Mouse (Mus musculus) urinary bladder, postnatal 4 days (tissue): ENCODE results near the gene Iqcf1.

Experiments
- DNase-seq, 2 experiments: peaks; one replicate each; pipeline ENCODE4 v3.0.0; 2021 to 2022; ENCODE audit warnings: low spot score in 2 of 2

Gene Iqcf1

GRCm38 (mm10) chr9:106481676-106482075 is 18.1 kb upstream of the Iqcf1 start:
- peak in 1 of 2 experiments; percentile 58 for DNase-seq

- peak in 1 of 2 experiments; percentile 55 for DNase-seq
Observed at GRCm38 (mm10) chr9:106482578-106483115, 17.1 kb upstream of the Iqcf1 start.

GRCm38 (mm10) chr9:106483136-106483535 is 16.6 kb upstream of the Iqcf1 start:
- peak in 1 of 2 experiments; percentile 53 for DNase-seq

GRCm38 (mm10) chr9:106483606-106484005 is 16.2 kb upstream of the Iqcf1 start:
- peak in 1 of 2 experiments; percentile 57 for DNase-seq

GRCm38 (mm10) chr9:106485076-106485475 is 14.7 kb upstream of the Iqcf1 start:
- peak; percentile 14 to 59 for DNase-seq

- DNase-seq: peak; percentile 17 to 54
Observed at GRCm38 (mm10) chr9:106487602-106488001, 12.2 kb upstream of the Iqcf1 start.

- peak in 1 of 2 experiments; percentile 53 for DNase-seq
Observed at GRCm38 (mm10) chr9:106501846-106502245, 2.1 kb downstream of the Iqcf1 start.

GRCm38 (mm10) chr9:106504246-106504645 is 4.5 kb downstream of the Iqcf1 start:
- peak in 1 of 2 experiments; percentile 33 for DNase-seq

- no peak for DNase-seq
Observed at GRCm38 (mm10) chr9:106509356-106509755, 9.6 kb downstream of the Iqcf1 start.

- DNase-seq: peak in 1 of 2 experiments; percentile 30
Observed at GRCm38 (mm10) chr9:106512729-106513450, 13.1 kb downstream of the Iqcf1 start.

GRCm38 (mm10) chr9:106513566-106513965 is 13.8 kb downstream of the Iqcf1 start:
- DNase-seq: peak in 1 of 2 experiments; percentile 54

- peak in 1 of 2 experiments; percentile 22 for DNase-seq
Observed at GRCm38 (mm10) chr9:106514273-106514672, 14.5 kb downstream of the Iqcf1 start, which contains the start of gene Iqcf5. Iqcf5 (plus strand) TSS chr9:106514573.

GRCm38 (mm10) chr9:106519433-106519832 is 19.7 kb downstream of the Iqcf1 start:
- DNase-seq: no peak

GRCm38 (mm10) chr9:106519909-106520308 is 20.1 kb downstream of the Iqcf1 start:
- DNase-seq: no peak

GRCm38 (mm10) chr9:106531833-106532232 is 32.1 kb downstream of the Iqcf1 start:
- DNase-seq: no peak

- DNase-seq: no peak
Observed at GRCm38 (mm10) chr9:106534296-106534695, 34.5 kb downstream of the Iqcf1 start.

- DNase-seq: no peak
Observed at GRCm38 (mm10) chr9:106534975-106535374, 35.2 kb downstream of the Iqcf1 start.
